18 mouse cellular contexts compared by ENCODE assay signal in genomic region chr2:24472111-24472510, GRCm38 (mm10). TPM values are rescaled to one million over a fixed set of nuclear protein-coding genes. Genes with fewer than 3 reads are reported as not detected.
A peak's percentile ranks its signal among the peaks of the same experiment; 100 is the strongest.
DNase-seq lines count a peak whose midpoint lies in the region; ATAC-seq lines count a peak whose summit lies in the region.
"Had no signal": no experiment of that assay in that cellular context is flagged by ENCODE, and none has a peak within 500 bp of the region (broad histone marks: within the 10 kb centered on the region; RNA-seq: fewer than 3 reads in every experiment).

No protein-coding gene starts in this region.

- peaks cover 35% of the 10 kb centered on the region for H3K4me1 ChIP-seq in kidney, embryonic 16.5 days (ENCODE audit: insufficient read depth, low read length)
- H3K4me1 ChIP-seq in embryonic facial prominence, embryonic 11.5 days (ENCODE audit: control insufficient read depth, insufficient read depth, low read length): peaks cover 3% of the 10 kb centered on the region; the same call in 1 of the 2 replicates
- no peaks in the 10 kb centered on the region; the same call in 1 of the 2 replicates for H3K4me1 ChIP-seq in hindbrain, embryonic 11.5 days (replicated peaks; ENCODE audit: control insufficient read depth, insufficient read depth, low read length)
- H3K4me1 ChIP-seq in midbrain, embryonic 14.5 days (ENCODE audit: control insufficient read depth, insufficient read depth, low read length): peaks cover 10% of the 10 kb centered on the region; the same call in 1 of the 2 replicates
- H3K4me1 ChIP-seq: liver, embryonic 13.5 days had no signal

- no peak for ATAC-seq in kidney, embryonic 16.5 days (ENCODE audit: low FRiP score, low TSS enrichment)
- ATAC-seq in embryonic facial prominence, embryonic 11.5 days (replicated peaks; ENCODE audit: insufficient number of reproducible peaks, low FRiP score, low TSS enrichment, low read depth): no peak
- no peak for ATAC-seq in hindbrain, embryonic 11.5 days (ENCODE audit: low FRiP score)
- ATAC-seq in midbrain, embryonic 14.5 days (ENCODE audit: low FRiP score, low TSS enrichment): no peak
- ATAC-seq: CD4-positive, CD25-positive, alpha-beta regulatory T cell, adult 4 months had no signal

- no peak for DNase-seq in kidney, postnatal 14 days
- DNase-seq in embryonic facial prominence, embryonic 11.5 days (ENCODE audit: low spot score): peak; percentile 18
- DNase-seq in hindbrain, embryonic 11.5 days (ENCODE audit: low spot score): peak; percentile 50
- DNase-seq in midbrain, embryonic 14.5 days: peak; percentile 28
- DNase-seq in frontal cortex, postnatal 25 days (ENCODE audit: low spot score in 2 of 2): no peak
- no peak for DNase-seq in adrenal gland, adult (ENCODE audit: inconsistent age in 2 of 2, low spot score in 1 of 2)
- DNase-seq: adrenal gland, postnatal 10 days; cerebellum, adult 9-11 months; left cerebral cortex, postnatal 4 days; liver, embryonic 13.5 days; lung, postnatal 14 days; thymus, postnatal 25 days had no signal

- WGBS in kidney, embryonic 16.5 days: 8% methylated on average over 7 of the region's 7 CpGs
- 2% methylated on average over 7 of the region's 7 CpGs for WGBS in embryonic facial prominence, embryonic 11.5 days
- WGBS in hindbrain, embryonic 11.5 days: 2% methylated on average over 7 of the region's 7 CpGs
- WGBS in midbrain, embryonic 14.5 days: 14% methylated on average over 7 of the region's 7 CpGs

- H3K9ac ChIP-seq in kidney, embryonic 16.5 days (replicated peaks; ENCODE audit: low read length): peak overlapping the region; percentile 59
- no peak overlapping the region for H3K9ac ChIP-seq in embryonic facial prominence, embryonic 11.5 days (replicated peaks; ENCODE audit: low read length)
- H3K9ac ChIP-seq in hindbrain, embryonic 11.5 days (ENCODE audit: low read depth, low read length): no peak overlapping the region
- H3K9ac ChIP-seq in midbrain, embryonic 14.5 days (replicated peaks; ENCODE audit: low read length): no peak overlapping the region
- H3K9ac ChIP-seq: embryonic facial prominence, embryonic 12.5 days; liver, embryonic 13.5 days had no signal

- no peaks in the 10 kb centered on the region for H3K9me3 ChIP-seq in kidney, embryonic 16.5 days (ENCODE audit: low read length)
- no peaks in the 10 kb centered on the region for H3K9me3 ChIP-seq in embryonic facial prominence, embryonic 11.5 days (replicated peaks; ENCODE audit: control insufficient read depth, low read length)
- no peaks in the 10 kb centered on the region for H3K9me3 ChIP-seq in hindbrain, embryonic 11.5 days (ENCODE audit: control insufficient read depth, low read length)
- H3K9me3 ChIP-seq in midbrain, embryonic 14.5 days (ENCODE audit: control insufficient read depth, low read length): no peaks in the 10 kb centered on the region
- H3K9me3 ChIP-seq: embryonic facial prominence, embryonic 12.5 days; liver, embryonic 13.5 days had no signal

- H3K4me2 ChIP-seq in kidney, embryonic 16.5 days (replicated peaks; ENCODE audit: low read depth, low read length): peak overlapping the region; percentile 50
- no peak overlapping the region for H3K4me2 ChIP-seq in embryonic facial prominence, embryonic 11.5 days (ENCODE audit: low read depth, low read length)
- H3K4me2 ChIP-seq in hindbrain, embryonic 11.5 days (replicated peaks; ENCODE audit: low read depth, low read length): no peak overlapping the region
- H3K4me2 ChIP-seq in midbrain, embryonic 14.5 days (ENCODE audit: low read length): no peak overlapping the region
- H3K4me2 ChIP-seq: embryonic facial prominence, embryonic 12.5 days; liver, embryonic 13.5 days had no signal

- H3K27ac ChIP-seq in kidney, embryonic 16.5 days (ENCODE audit: low read length): peak overlapping the region; percentile 14; the same call in 1 of the 2 replicates
- H3K27ac ChIP-seq in embryonic facial prominence, embryonic 11.5 days (replicated peaks; ENCODE audit: low read depth, low read length): no peak overlapping the region
- H3K27ac ChIP-seq in hindbrain, embryonic 11.5 days (ENCODE audit: low read depth, low read length): no peak overlapping the region
- H3K27ac ChIP-seq in midbrain, embryonic 14.5 days (replicated peaks; ENCODE audit: low read depth, low read length): no peak overlapping the region
- H3K27ac ChIP-seq: embryonic facial prominence, embryonic 12.5 days; liver, embryonic 13.5 days; stomach, postnatal 0 days had no signal

- peak overlapping the region; percentile 75 for H3K4me3 ChIP-seq in kidney, embryonic 16.5 days (ENCODE audit: low read length)
- H3K4me3 ChIP-seq in embryonic facial prominence, embryonic 11.5 days (ENCODE audit: low read depth, low read length): no peak overlapping the region
- no peak overlapping the region for H3K4me3 ChIP-seq in hindbrain, embryonic 11.5 days (ENCODE audit: low read depth, low read length)
- H3K4me3 ChIP-seq in midbrain, embryonic 14.5 days (replicated peaks; ENCODE audit: low read depth, low read length): peak overlapping the region; percentile 10; the same call in 1 of the 2 replicates
- H3K4me3 ChIP-seq: embryonic facial prominence, embryonic 12.5 days; liver, embryonic 13.5 days had no signal

- H3K36me3 ChIP-seq in kidney, embryonic 16.5 days (ENCODE audit: insufficient read depth, low read length): no peaks in the 10 kb centered on the region
- no peaks in the 10 kb centered on the region for H3K36me3 ChIP-seq in embryonic facial prominence, embryonic 11.5 days (replicated peaks; ENCODE audit: control insufficient read depth, insufficient read depth, low read depth, low read length)
- H3K36me3 ChIP-seq in hindbrain, embryonic 11.5 days (ENCODE audit: control insufficient read depth, insufficient read depth, low read length): no peaks in the 10 kb centered on the region
- H3K36me3 ChIP-seq in midbrain, embryonic 14.5 days (ENCODE audit: control insufficient read depth, insufficient read depth, low read length): no peaks in the 10 kb centered on the region
- H3K36me3 ChIP-seq: embryonic facial prominence, embryonic 12.5 days; liver, embryonic 13.5 days had no signal

- peaks cover 22% of the 10 kb centered on the region; the same call in 1 of the 2 replicates for H3K27me3 ChIP-seq in kidney, embryonic 16.5 days (ENCODE audit: insufficient read depth, low read length)
- H3K27me3 ChIP-seq in embryonic facial prominence, embryonic 11.5 days (ENCODE audit: control insufficient read depth, insufficient read depth, low read length): peaks cover 36% of the 10 kb centered on the region
- peaks cover 39% of the 10 kb centered on the region for H3K27me3 ChIP-seq in hindbrain, embryonic 11.5 days (ENCODE audit: control insufficient read depth, insufficient read depth, low read length)
- peaks cover 54% of the 10 kb centered on the region for H3K27me3 ChIP-seq in midbrain, embryonic 14.5 days (ENCODE audit: control insufficient read depth, insufficient read depth, low read length)

RNA-seq across cellular contexts. Expression of gene Pax8, which starts 3.3 kb away (rescaled TPM):
- polyA plus RNA-seq in kidney, embryonic 16.5 days (2015; fragmentation: Nextera tagmentation; extraction: Ambion mirVana): 134 and 160 TPM in 2 replicates
- 0.98 and 1.6 TPM in 2 replicates for polyA plus RNA-seq in embryonic facial prominence, embryonic 11.5 days (2014; fragmentation: Nextera tagmentation; extraction: Ambion mirVana)
- 23.2 and 25.5 TPM in 2 replicates for polyA plus RNA-seq in hindbrain, embryonic 11.5 days (2014; fragmentation: Nextera tagmentation; extraction: Ambion mirVana)
- polyA plus RNA-seq in midbrain, embryonic 14.5 days (2014; fragmentation: Nextera tagmentation; extraction: Ambion mirVana): 4.5 and 5.4 TPM in 2 replicates
- polyA plus RNA-seq: CD4-positive, CD25-positive, alpha-beta regulatory T cell, adult 4 months; frontal cortex, adult 2 months; heart, embryonic 14.5 days had no signal

Comparison
In these comparisons a context has a peak if more than half of its experiments do, and no peak if none do; other contexts are left out.
1. H3K4me3 ChIP-seq: peak in kidney, embryonic 16.5 days (single experiment) and midbrain, embryonic 14.5 days (single experiment); none in embryonic facial prominence, embryonic 11.5 days (single experiment) and hindbrain, embryonic 11.5 days (single experiment).
2. DNase-seq: peak in embryonic facial prominence, embryonic 11.5 days (single experiment), hindbrain, embryonic 11.5 days (single experiment) and midbrain, embryonic 14.5 days (single experiment); none in kidney, postnatal 14 days (single experiment), frontal cortex, postnatal 25 days (0 of 2) and adrenal gland, adult (0 of 2).